Mouse (Mus musculus) kidney, adult 18-20 months (tissue): ENCODE results near the gene Polr3f.
A peak's percentile ranks its signal among the peaks of the same experiment; 100 is the strongest.

Source experiments
- DNase-seq: peaks from one replicate; pipeline ENCODE4 v3.0.0; 2021

Gene Polr3f

DNA sequence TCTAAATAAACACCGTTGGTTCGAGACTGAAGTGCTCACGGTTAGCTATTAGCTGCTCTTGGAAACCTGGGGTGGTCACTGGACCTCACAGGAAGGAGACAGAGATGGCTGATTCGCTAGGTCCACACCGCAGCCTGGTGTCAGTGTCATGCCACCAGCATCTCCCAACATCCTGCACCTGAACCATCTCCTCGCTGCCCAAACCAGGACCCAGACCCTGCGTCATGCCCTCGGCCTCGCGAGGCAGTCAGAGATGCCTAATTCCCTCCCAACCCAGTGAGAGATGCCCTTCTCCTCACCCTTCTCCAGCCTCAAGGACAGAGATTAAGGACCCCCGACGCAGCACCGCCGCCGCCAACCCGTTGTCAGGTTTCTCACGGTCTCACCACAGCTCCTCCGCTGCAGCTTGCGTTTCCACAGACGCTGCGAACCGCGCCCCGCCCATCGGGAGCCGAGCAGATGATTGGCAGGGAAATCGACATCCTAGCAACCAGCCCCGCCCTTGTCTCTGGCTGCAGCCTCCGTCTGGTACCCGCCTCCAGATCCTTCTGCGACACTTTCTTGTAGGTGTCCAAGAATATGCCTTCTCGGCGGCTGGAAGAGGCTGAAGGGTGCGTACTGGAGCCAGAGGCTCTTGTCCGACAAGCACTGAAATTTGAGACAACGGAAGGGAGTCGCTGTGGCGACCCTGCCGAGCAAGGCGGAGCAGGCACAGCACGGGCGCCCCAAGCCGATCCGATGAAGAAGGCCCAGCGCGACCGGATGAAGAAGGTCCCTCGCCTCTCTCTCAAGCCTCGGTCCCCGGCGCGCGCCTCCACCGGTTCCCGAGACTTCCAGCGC lies at the start of gene Polr3f, which contains the start of gene Dzank1:
Polr3f (plus strand) TSS at position 738 of the 840 bp plus-strand sequence.
Dzank1 (minus strand) TSS at position 434 of the 840 bp plus-strand sequence.
- DNase-seq: peak; percentile 97

DNA sequence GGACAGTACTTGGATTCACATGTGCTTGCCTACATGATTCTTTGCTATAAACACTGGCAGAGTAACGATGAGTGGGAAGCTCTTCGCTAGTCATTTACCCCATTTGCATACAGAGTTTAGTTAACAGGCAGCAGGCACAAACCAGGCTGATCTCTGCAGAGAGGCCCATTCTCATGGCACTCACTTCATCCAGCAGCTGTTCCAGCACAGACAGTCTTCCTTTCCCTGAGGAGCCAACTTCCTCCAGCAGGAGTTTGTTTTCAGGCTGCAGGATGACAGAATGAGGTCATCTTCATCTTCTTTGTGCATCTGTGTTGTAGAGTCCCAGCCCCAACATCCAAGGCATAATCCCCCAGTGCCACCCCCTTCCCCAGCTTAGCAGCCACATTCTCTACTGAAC lies 48.1 kb upstream of the Polr3f start:
- no peak for DNase-seq

DNA sequence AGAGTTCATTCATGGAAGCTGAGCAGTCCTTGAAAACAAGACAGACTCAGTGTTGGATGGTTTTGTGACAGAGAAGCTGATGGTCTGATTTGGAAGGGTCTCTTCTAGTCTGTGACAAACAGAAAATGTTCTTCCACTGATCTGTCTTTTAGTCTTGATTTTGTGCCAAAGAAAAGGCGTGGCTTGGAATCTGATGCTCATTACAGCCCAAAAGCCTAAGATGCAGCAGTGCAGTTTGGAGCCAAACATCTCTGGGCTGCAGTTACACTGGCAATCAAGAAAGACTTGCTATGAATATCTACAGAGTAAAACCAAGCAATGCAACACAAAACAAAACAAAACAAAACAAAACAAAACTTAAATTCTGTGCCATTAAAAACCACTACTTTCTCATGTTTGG lies 43.4 kb upstream of the Polr3f start:
- no peak for DNase-seq

DNA sequence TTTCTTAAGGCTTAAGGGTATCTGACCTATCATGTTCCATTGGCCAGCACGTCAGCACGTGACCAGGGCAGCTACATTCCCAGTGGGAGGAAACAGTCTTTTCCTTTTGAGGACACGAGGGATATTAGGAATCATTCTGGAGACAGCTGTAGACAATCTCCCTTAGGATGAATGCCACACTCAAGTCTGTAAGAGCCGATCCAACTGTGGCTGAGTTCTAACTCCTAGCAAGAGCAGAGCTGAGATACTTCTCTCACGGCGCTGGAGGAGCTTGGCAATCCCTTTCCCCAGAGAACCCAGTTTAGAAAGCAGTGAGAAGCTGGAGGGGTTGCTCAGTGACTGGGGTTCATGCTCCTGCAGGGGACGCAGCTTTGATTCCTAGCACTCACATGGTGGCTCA lies 42.1 kb upstream of the Polr3f start:
- no peak for DNase-seq

DNA sequence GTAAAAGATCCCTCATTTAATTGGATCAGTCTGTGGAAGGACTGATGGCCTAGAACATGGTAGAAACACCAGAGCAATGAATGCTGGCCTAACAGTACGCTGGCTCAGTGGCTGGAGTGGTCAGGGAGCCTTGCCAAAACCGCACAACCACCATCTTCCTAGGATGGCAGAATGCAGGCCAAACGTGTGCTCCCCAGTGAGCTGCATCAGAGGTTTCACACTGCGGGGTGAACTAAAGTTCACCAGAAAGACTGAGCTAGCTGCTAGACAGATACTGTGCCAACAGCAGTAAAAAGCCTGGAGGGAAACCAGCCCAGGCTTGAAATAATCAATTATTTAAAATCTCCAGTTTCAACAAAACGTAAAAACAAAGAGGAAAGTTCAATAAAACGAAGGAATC lies 40.0 kb upstream of the Polr3f start:
- no peak for DNase-seq

DNA sequence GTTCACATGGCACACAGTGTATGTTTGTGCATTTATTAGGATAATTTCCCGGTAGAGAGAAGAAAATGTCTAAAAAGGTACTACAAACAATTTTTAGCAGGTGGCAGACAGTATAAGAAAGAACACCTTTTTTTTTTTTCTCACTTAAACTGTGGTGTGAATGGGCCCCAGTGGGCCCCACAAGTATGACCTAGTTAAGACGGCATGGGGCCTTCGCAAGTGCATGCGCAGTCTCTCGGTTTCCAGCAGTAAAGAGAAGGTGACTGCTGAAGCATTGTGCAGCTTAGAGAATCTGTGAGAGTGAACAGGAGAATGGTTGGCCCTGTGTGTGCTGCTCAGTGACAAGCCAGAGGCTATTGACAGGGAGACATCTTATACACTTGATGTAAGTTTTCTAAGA lies 38.2 kb upstream of the Polr3f start:
- no peak for DNase-seq

DNA sequence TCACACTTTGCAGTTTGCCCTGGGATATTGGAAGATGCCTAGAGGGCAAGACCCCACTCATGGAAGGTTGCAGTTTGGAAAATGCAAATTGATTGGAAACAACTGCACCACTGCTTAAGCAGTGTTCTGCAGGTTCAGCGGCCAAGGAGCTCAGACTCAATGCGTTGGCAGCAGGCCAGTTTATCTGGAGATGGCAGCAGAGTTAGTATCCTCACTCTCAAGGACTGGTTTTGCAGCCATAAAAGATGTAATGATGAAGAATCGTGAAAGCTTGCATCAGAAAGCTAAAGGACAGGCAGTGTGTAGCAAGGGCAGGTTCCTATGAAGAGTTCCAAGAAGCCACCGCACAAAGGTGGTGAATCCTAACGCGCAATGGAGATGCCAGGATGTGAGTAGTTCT lies 25.4 kb upstream of the Polr3f start:
- no peak for DNase-seq

DNA sequence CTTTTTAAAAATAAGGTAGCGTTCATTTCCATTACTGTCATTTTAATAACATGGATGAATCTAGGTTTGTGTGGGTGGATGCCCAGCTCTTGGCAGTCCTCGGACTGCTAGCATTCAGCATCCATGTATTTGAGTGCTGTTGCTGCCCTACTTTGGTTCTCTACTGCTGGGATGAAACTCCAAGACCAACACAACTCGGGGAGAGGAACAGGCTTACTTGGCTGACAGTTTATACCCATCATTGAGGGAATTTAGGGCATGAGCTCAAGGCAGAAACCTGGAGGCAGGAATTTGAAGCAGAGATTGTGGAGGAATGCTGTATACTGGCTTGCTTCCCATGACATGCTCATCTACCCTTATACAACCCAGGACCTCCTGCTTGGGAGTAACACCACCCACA lies 12.9 kb upstream of the Polr3f start:
- no peak for DNase-seq

DNA sequence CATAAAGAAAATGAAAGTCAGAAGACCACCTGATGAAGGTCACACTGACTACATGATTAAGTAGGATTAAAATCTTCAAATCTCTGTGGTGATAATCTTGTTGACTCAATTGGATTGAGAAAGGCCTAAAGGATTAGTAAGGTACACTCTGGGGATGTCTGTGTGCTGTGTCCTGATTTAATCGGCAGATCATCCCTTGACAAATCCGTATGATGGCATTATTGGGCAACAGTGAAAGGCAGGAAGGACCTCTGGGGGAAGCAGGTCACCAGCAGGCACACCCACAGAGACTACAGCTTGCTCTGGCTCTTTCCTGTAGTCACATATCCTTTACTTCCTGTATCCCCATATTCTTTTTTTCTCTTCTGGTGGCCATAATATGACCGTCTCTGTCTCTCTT lies 7.7 kb upstream of the Polr3f start:
- no peak for DNase-seq

DNA sequence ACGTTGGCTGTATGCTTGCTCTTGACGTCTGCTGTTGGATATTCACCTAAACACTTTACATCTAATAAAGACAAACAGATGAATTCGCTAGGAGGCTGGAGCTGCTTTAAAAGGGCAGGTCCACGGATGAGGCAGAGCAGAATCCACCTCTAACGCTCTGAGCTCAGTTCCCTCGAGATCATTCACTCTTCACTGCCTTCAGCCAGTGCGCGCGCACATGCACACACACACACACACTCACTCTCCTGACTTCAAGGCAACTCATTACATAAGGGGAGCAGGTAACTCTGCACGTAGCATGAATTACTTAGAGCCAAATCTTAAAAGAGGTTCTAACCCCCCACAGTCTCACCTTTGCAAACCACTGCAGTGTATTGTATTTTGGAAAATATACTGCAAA lies 1.7 kb upstream of the Polr3f start:
- no peak for DNase-seq

DNA sequence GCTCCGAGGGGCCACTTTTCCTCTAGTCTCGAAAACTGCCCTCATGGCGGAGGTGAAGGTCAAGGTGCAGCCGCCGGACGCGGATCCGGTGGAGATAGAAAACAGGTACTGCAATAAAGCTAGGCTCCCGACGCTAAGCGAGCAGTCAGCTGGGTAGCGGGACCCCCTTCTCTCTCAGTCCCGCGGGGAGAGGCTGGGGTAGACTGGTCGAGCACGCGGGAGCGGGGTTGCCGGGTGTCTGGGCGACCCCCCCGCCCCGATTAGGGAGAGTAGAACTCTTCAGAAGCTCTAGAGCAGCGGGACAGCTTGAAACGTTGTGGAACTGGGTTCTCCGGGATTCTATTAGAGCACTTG lies 280 bp downstream of the Polr3f start:
- no peak for DNase-seq

DNA sequence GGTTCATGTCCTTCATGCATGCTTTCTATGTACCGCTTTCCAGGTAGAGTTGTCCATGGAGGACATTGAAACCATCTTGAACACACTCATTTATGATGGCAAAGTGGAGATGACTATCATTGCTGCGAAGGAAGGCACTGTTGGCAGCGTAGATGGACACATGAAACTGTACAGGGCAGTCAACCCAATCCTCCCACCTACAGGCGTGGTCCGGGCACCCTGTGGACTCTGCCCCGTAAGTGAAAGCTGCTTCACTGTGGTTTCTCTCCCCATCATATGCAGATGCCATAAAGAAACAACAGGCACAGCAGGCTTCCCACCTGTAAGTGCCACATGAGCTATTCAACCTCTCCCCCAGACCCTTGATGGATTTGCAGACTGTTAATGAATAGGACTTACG lies 9.6 kb downstream of the Polr3f start:
- peak; percentile 50 for DNase-seq

DNA sequence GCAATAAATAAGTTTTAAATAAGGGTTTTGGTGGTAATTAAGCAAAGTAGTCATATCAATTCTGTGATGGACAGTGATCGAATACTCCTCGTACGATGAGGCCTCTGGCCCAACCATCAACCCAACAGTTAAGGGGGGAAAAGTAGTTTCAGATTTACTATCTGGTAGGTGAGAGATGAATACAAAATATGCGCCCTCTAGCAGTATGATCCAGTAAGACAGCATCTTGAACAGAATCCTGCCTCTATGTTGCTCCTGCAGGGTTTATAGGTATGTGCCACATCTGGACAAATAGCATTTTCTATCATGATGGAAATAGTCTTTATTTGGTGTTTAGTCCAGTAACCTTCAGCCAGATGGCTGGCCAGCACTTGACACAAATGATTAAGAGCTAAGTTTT lies 13.7 kb downstream of the Polr3f start:
- no peak for DNase-seq

DNA sequence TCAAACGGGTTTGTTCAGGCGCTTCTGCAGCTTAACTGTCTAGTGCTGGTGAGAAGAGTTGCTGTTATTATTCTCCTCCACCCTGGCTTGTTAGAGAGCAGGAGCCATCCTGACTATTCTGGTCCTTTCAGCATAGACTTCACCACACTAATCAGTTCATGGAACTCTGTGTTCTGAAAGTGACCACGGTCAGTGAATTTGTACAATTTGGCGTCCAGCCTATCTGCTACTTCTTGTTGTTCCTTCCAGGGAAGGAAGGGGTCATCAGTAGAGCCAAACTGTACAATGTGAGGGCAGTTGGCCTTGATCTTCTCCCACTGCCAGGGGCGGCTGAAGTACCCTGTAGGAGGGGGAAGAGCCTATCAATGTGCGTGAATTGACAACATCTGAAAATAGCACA lies 16.2 kb downstream of the Polr3f start:
- no peak for DNase-seq

DNA sequence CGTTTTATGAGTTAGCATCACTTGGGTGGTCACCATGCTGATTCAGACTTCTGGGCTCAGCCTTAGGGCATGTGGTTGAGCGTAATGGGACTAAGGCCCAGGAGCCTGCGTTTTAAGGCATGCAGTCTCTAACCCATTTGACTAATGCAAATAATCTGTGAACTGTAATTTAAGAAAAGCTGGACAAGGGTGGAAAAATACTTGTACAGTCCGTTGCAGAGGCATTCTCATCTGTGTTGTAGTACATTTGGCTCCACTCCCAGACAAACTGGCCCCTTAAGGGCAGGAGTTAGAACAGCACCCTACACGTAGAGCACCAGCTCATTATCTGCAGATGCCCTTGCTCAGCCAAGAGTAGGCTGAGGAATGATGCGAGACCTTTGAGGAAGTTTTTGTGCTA lies 17.1 kb downstream of the Polr3f start:
- DNase-seq: peak; percentile 64

DNA sequence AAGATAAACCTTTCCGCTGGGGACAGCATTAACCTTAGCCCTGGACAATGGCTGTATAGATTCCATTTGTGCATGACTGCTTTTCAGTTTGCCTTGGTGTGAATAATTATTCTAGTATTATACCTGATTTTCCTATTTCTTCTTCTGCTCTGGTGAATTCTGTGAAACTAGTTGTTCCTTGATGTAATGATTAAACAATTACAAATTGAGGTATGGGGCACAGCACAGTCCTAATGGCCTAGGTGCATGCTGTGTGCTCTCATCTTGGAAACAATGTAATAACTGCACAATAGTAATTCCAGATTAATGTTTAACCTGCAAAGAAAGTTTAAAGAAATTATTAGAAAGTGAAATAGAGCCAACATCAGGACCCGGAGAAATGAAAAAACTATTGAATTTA lies 17.5 kb downstream of the Polr3f start:
- no peak for DNase-seq

DNA sequence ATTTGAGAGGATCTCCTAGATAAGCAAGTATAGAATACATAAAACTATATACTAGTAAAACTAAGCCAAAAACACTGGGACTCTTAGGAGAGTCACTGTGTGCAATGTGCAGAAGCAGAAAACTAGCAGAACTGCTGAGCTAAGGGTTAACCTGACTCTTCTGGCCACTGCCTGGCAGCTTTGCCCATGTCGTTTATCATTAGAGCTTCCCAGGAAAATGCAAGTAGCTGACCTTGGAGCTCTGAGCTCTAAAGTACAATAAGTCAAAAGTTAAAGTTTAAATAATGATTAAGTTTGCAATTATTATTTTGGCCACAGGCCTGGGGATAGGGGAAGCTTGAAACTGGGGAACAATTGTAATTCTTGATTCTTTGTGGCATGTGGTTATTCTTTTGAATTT lies 18.0 kb downstream of the Polr3f start:
- peak; percentile 32 for DNase-seq

DNA sequence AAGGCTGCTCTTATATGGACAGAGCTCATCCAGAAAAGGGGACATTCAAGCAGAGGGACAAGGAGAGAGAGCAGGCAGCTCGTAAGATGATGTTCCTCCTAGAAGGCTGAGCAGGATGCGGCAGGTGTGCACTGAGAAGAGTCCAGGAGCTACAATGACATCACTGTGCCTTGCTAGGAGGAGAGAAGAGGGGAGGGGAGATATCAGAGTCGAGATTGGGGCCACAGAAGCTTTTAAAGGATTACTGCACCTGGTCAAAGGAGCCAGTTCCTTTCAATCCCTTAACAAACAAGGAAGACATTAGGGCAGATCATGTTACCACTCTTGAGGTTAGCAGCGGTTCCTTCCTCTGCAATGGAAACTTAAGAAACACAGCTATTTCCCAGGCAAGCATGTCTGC lies 20.0 kb downstream of the Polr3f start:
- no peak for DNase-seq

DNA sequence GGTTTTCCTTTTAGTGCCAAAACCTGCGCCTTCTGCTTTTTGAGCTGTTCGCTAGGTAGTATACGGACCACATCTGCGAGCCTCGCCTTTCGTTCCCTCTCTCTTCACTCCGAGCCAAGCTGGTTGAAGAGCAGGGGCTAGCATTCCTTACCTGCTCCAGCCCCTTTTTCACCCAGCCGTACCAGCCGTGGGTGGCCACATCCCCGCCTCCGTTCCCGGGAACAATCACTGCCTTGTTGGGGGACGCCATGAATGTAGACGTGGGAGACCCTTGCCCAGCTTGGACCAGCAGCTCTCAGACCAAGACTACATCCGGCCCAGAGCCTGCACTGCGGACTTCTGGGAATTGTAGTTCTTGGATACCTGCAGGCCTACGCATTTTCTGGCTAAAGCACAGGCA lies 23.0 kb downstream of the Polr3f start, which contains the start of gene Rbbp9:
Rbbp9 (minus strand) TSS at position 341 of the 400 bp plus-strand sequence.
- peak; percentile 77 for DNase-seq

DNA sequence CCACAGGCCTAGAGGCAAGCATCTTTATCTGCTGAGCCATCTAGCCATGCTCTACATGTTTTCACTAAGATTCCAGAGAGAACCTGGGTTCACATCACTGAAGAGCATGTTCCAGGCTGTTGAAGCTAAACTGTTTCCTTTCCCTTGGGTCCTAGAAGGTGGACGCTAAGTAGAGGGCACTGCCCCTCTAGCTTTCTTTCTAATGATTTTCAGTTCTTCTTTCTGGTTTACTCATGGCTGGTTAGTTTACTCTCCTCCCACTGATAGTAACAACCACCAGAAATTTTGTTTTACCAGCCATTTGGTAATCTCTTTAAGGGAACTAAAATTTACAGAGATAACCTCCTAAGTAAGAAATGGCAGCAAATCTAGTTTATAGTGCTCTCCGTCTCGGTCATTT lies 26.4 kb downstream of the Polr3f start:
- DNase-seq: no peak

DNA sequence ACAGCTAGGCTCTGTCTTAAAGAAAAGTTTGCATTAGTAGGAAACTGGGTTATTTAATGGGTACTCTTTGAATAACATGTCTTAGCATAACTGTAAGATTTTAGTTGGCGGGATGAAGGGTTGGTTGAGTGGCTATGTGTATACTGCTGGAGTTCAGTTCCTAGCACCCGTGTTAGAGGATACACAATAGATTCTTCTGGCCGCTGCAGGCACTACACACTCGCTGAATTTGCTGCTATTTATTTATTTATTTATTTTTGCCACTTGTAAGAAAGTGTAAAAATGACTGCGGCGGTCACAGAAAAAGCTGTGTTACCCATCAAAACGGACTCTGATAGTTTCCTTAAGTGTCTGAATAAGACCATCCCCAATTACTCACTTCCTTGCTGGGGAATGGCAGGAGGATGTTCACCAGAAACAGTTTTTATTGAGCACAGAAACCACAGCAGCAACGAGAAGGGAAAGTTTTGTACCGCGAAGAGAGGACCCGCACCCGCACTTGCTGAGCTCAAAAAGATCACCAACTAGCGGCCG lies 27.8 kb downstream of the Polr3f start:
- DNase-seq: no peak

DNA sequence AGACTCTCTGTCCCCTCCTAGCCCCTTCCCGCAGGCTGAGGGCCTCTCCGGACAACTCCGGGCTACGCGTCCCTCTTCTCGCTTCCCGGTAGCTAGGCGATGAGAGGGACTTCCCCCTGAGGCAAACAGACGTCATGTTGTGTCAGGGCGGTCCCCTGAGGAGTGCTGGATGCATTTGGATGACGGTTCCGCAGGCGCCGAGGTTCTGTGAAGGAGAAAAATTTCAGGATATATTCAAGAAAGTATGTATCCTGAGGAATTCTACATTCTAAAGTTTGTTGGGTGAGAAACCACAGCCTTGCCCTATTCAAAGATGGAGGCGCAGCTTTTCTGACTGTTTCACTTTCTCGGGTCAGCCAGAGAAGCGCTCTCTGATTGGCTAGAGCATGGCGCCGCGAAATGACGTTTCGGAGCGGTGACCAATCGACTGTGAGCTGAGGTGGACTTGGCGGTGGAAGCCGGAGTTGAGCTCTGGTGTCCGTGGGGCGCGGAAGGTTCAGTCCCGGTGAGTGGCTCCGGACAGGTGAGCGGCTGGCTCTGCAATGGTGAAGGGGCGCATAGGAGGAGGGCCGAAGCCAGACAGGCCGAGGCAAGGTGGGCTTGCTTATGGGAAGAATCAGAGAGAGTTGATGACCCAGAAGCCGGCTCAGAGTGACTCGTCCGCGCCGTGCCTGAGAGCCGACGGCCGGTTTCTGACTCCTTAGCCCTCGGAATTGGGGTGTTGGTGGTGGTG lies 28.5 kb downstream of the Polr3f start, which contains the start of gene Sec23b:
Sec23b (plus strand) TSS at position 410 of the 733 bp plus-strand sequence.
- peak; percentile 98 for DNase-seq

DNA sequence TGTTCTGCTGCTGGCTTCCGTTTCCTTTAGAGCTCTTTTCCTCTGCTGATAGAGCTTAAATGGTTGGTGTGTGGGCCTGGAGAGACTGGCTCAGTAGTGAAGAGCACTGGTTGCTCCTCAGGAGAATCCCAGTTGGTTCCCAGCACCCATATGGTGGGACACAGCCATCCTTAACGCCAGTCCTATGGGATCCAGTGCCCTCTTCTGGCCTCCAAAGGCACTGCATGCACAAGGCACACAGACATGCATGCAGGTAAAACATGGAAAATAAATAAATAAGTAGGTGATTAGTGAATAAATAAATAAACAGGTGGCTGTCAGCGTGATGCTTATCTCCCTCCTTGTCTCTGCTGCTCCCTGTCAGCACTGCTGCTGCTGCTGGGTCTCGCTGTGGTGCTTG lies 61.2 kb downstream of the Polr3f start:
- DNase-seq: no peak
